Mouse (Mus musculus) hematopoietic multipotent progenitor cell, adult 10-12 weeks (in vitro differentiated cells): Measurements from ENCODE around the gene Insl3. TPM values are rescaled to one million over a fixed set of nuclear protein-coding genes. Genes with fewer than 3 reads are reported as not detected.

Experiments
- polyA plus RNA-seq: library from polyadenylated mRNA; stranded (reverse); fragments of >175 nt; gene quantifications from 2 replicates; pipeline ENCODE4 v1.2.3, GENCODE M21; 2012; ENCODE audit warnings: low replicate concordance

Insl3 gene
- 77.9 and 105 TPM in 2 replicates for polyA plus RNA-seq

DNA sequence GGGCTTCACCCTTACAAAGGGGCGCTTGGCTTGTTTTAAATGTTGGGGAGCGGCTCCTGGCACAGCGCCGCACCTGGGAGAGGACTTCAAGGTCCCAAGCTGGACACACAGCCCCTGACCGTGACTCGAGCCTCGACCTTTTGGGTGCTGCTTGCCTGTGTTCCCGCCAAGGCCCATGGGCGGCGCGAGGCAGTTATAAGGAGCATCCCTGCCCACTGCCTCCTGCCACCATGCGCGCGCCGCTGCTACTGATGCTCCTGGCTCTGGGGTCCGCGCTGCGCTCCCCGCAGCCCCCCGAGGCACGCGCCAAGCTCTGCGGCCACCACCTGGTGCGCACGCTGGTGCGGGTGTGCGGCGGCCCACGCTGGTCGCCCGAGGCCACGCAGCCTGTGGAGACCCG lies at the start of gene Insl3:
TSS of gene Insl3 (plus strand) at position 187 of the 400 bp plus-strand sequence.

DNA sequence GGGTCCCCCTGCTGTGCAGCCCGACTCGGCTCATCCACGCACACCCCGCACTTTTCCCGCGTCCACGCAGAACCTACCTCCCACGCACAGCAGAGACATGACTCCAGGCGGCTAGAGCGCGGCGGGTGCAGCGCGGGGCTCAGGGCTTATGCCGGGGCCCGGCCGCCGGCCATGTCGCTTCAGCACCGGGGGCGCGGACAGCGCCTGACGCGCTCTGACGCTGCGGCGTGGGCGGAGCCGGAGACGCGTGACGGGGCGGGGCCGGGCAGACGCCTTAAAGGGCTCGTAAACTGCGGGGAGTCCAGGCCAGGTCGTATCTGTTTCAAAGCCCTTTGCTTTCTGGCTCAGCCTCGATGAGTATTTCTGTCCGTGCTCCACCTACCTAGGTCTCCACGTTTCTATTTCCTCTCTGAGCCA lies 17.5 kb upstream of the Insl3 start, which contains the start of gene Unc13a:
TSS of gene Unc13a (minus strand) at position 209 of the 417 bp plus-strand sequence.

DNA sequence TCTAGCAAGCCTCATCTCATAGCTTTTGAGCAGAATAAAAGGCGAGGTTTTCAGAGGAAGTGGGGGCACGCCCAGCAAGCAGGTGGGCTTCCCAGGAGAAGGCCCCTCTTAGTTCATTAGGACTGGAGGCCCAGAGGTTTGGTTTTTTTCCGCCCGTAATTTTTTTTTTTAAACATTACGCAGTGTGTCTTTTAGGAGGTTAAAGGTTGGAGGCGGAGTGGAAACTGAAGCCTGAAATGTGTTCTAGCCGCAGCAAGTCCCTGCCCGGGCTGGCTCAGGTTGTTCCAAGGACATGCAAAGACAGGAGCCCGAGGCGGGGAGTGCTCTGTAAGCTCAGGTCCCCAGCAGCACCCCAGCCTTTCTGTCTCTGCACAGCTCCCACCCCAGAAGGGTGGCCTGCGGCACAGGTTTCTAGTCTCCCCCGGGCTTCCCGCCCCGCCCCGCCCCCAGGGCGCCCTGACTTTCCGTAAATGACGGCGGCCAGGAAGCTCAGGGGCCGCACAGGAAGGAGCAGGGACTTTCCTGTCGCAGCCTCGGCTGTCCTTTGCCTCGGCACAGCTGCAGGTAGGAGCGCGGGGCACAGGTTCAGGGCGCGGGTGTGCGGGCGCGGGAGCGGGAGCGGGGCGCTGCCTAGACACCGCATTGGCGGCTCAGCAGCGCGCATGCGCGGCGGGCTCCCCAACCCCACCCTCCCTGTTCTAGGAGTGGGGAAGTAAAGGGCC lies 12.8 kb upstream of the Insl3 start, which contains the start of gene Jak3:
TSS of gene Jak3 (plus strand) at position 277 of the 722 bp plus-strand sequence.

GRCm38 (mm10) chr8:71701414-71702086 lies 12.5 kb downstream of the Insl3 start, which contains the start of gene B3gnt3:
Gene B3gnt3, minus strand, starts transcription at chr8:71701789.

DNA sequence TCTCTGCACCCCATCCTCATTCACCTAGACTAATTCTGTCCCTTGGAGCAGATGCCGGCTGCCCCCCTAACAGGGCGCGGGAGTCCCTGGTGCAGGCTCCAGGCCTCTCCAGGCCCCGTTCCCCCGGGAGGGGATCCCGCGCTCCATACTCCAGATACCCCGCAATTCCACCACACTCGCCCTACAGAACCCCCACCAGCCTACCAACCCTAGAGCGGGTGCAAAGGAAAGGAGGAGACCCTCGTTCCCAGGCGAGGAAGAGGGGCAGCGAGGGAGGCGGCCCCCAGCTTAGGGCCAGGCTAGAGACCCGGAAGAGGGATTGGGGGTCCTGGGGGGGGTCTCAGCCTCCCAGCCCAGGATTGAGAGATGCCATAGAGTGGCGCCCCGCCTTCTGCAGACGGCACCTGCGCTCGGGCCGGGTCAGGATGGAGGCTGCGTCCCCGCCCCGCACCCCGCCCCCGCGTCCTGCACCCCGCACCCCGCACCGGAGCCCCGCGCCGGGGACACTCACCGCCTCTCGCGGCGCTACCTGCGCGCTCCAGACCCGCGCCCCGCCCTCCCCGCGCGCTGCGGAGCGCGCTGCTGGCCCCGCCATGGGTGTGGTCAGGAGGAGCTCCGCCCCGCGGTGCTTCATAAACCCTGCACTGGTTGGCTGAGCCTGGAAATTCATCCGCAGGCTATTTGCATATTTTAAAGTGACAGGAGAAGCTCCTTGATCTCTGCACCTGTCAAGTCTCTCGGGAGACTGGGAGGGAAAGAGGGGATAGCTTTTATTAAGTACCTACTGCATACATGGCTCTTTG lies 36.3 kb downstream of the Insl3 start, which contains the start of gene Fcho1:
TSS of gene Fcho1 (minus strand) at position 595 of the 803 bp plus-strand sequence.

Other genes with a start within 250 kb of the Insl3 start
- gene Abhd8, start 225.6 kb upstream of the Insl3 start, polyA plus RNA-seq, result 63.5 and 128 TPM in 2 replicates
- gene Mrpl34, start 224.3 kb upstream of the Insl3 start, polyA plus RNA-seq, result 62.6 and 70.7 TPM in 2 replicates
- 230 and 542 TPM in 2 replicates for gene Dda1, start 220.0 kb upstream of the Insl3 start, polyA plus RNA-seq
- 8.3 and 23.9 TPM in 2 replicates for gene Ano8, start 203.3 kb upstream of the Insl3 start, polyA plus RNA-seq
- gene Gtpbp3, start 201.1 kb upstream of the Insl3 start, polyA plus RNA-seq, result 21.2 and 52.5 TPM in 2 replicates
- gene Plvap, start 177.5 kb upstream of the Insl3 start, polyA plus RNA-seq, result 7.0 and 42.5 TPM in 2 replicates
- gene Ccdc194, start 163.5 kb upstream of the Insl3 start, polyA plus RNA-seq, result 0.10 TPM in 1 of 2 replicates, not detected in the other
- 136 and 509 TPM in 2 replicates for gene Bst2, start 151.8 kb upstream of the Insl3 start, polyA plus RNA-seq
- gene Mvb12a, start 146.3 kb upstream of the Insl3 start, polyA plus RNA-seq, result 126 and 231 TPM in 2 replicates
- 0.84 and 2.7 TPM in 2 replicates for gene Tmem221, start 130.3 kb upstream of the Insl3 start, polyA plus RNA-seq
- 0.04 TPM in 1 of 2 replicates, not detected in the other for gene Nxnl1, start 122.6 kb upstream of the Insl3 start, polyA plus RNA-seq
- 14.2 and 19.8 TPM in 2 replicates for gene Slc27a1, start 120.3 kb upstream of the Insl3 start, polyA plus RNA-seq
- gene Pgls, start 97.0 kb upstream of the Insl3 start, polyA plus RNA-seq, result 279 and 289 TPM in 2 replicates
- 109 and 215 TPM in 2 replicates for gene Fam129c, start 91.6 kb upstream of the Insl3 start, polyA plus RNA-seq
- gene Colgalt1, start 78.2 kb upstream of the Insl3 start, polyA plus RNA-seq, result 60.9 and 103 TPM in 2 replicates
- gene Unc13a, start 17.5 kb upstream of the Insl3 start, polyA plus RNA-seq, result 0.42 and 0.58 TPM in 2 replicates
- 114 and 286 TPM in 2 replicates for gene Jak3, start 12.9 kb upstream of the Insl3 start, polyA plus RNA-seq
- 0.63 and 2.8 TPM in 2 replicates for gene B3gnt3, start 12.6 kb downstream of the Insl3 start, polyA plus RNA-seq
- 265 and 572 TPM in 2 replicates for gene Fcho1, start 36.5 kb downstream of the Insl3 start, polyA plus RNA-seq
- gene Zfp709, start 192.8 kb downstream of the Insl3 start, polyA plus RNA-seq, result 0.77 and 2.1 TPM in 2 replicates
- 0.92 and 1.9 TPM in 2 replicates for gene Zfp882, start 219.4 kb downstream of the Insl3 start, polyA plus RNA-seq
- gene Zfp617, start 219.4 kb downstream of the Insl3 start, polyA plus RNA-seq, result 0.99 and 4.0 TPM in 2 replicates